Mouse (Mus musculus) midbrain, embryonic 12.5 days (tissue): ENCODE data around the gene Fcor. TPM values are rescaled to one million over a fixed set of nuclear protein-coding genes. Genes with fewer than 3 reads are reported as not detected.
A peak's percentile ranks its signal among the peaks of the same experiment; 100 is the strongest.

Experiments
- ATAC-seq: fragments of 200-750 bp; cut with Nextera tagmentation; 2 replicates; pipeline ENCODE4 v1.8.0; 2017; ENCODE audit warnings: low read depth, moderate TSS enrichment, moderate library complexity; ENCODE audit not compliant: low FRiP score
- H3K27ac ChIP-seq: fragments of 300-500 bp; sonication (generic); replicated peaks from 2 replicates; pipeline ENCODE4 v1.5.1; 2016; ENCODE audit warnings: mild to moderate bottlenecking
- H3K27me3 ChIP-seq: fragments of 300-500 bp; sonication (generic); 2 replicates; pipeline ENCODE4 v1.6.1; 2016; ENCODE audit warnings: mild to moderate bottlenecking
- H3K36me3 ChIP-seq: fragments of 300-500 bp; sonication (generic); 2 replicates; pipeline ENCODE4 v1.6.1; 2016
- H3K4me1 ChIP-seq: fragments of 300-500 bp; sonication (generic); 2 replicates; pipeline ENCODE4 v1.6.1; 2016
- H3K4me2 ChIP-seq: fragments of 300-500 bp; sonication (generic); replicated peaks from 2 replicates; pipeline ENCODE4 v1.6.1; 2016; ENCODE audit warnings: mild to moderate bottlenecking, moderate library complexity
- H3K4me3 ChIP-seq: fragments of 300-500 bp; sonication (generic); 2 replicates; pipeline ENCODE4 v1.5.1; 2016; ENCODE audit warnings: mild to moderate bottlenecking
- H3K9ac ChIP-seq: fragments of 300-500 bp; sonication (generic); replicated peaks from 2 replicates; pipeline ENCODE4 v1.6.1; 2016; ENCODE audit warnings: mild to moderate bottlenecking, moderate library complexity
- H3K9me3 ChIP-seq: fragments of 300-500 bp; sonication (generic); 2 replicates; pipeline ENCODE4 v1.6.1; 2016; ENCODE audit warnings: mild to moderate bottlenecking
- WGBS: fragments of 180-500 bp; shearing (Covaris S2); methylation state at CpG from one replicate; pipeline ENCODE4 v1.1.7; 2016; 5-methylcytosine and 5-hydroxymethylcytosine counted together
- polyA plus RNA-seq: library from polyadenylated mRNA; unstranded; fragments of >200 nt; fragmentation: Nextera tagmentation; extraction: Ambion mirVana; gene quantifications from 2 replicates; pipeline ENCODE4 v1.2.1, GENCODE M21; 2016

The Fcor gene
- polyA plus RNA-seq, 1 experiment from 2014 or later, result 7.0 TPM

GRCm38 (mm10) chr8:3665507-3665906 is 6.7 kb downstream of the Fcor start, which contains the start of gene Mcemp1:
Mcemp1 (plus strand) TSS chr8:3665754.
- H3K9ac ChIP-seq, result no peak within 1 kb of the TSS
- 78% methylated on average over 6 of the region's 6 CpGs for WGBS
- no peaks in the 10 kb centered on the region for H3K27me3 ChIP-seq
- ATAC-seq, result no peak
- no peaks in the 10 kb centered on the region for H3K36me3 ChIP-seq
- H3K9me3 ChIP-seq, result no peaks in the 10 kb centered on the region
- H3K4me2 ChIP-seq, result no peak within 1 kb of the TSS
- H3K4me1 ChIP-seq, result no peaks in the 10 kb centered on the region
- no peak within 1 kb of the TSS for H3K4me3 ChIP-seq
- H3K27ac ChIP-seq, result no peak within 1 kb of the TSS

- Histone ChIP-seq H3K9me3 (no peaks in the 10 kb centered on the region), H3K4me3 (no peak overlapping the region), H3K27me3 (no peaks in the 10 kb centered on the region), H3K36me3 (no peaks in the 10 kb centered on the region), H3K9ac (no peak overlapping the region), H3K4me1 (no peaks in the 10 kb centered on the region), H3K27ac (no peak overlapping the region), H3K4me2 (no peak overlapping the region)
- WGBS, result 65% methylated on average over 5 of the region's 5 CpGs
- ATAC-seq, result no peak
Measured at GRCm38 (mm10) chr8:3664405-3664804, 7.8 kb downstream of the Fcor start.

- no peaks in the 10 kb centered on the region for H3K9me3 ChIP-seq
- H3K27ac ChIP-seq, result no peak overlapping the region
- H3K9ac ChIP-seq, result no peak overlapping the region
- H3K36me3 ChIP-seq, result no peaks in the 10 kb centered on the region
- H3K4me1 ChIP-seq, result peaks cover 8% of the 10 kb centered on the region
- no peak overlapping the region for H3K4me3 ChIP-seq
- no peak for ATAC-seq
- H3K27me3 ChIP-seq, result no peaks in the 10 kb centered on the region
- H3K4me2 ChIP-seq, result no peak overlapping the region
- 86% methylated on average over 8 of the region's 8 CpGs for WGBS
Measured at GRCm38 (mm10) chr8:3660889-3661288, 11.3 kb downstream of the Fcor start.

GRCm38 (mm10) chr8:3656725-3657381 is 15.3 kb downstream of the Fcor start:
- Histone ChIP-seq H3K27me3 (no peaks in the 10 kb centered on the region), H3K4me3 (peak overlapping the region; percentile 18), H3K9ac (peak overlapping the region; percentile 41), H3K36me3 (no peaks in the 10 kb centered on the region), H3K9me3 (no peaks in the 10 kb centered on the region), H3K27ac (no peak overlapping the region), H3K4me1 (peaks cover 8% of the 10 kb centered on the region), H3K4me2 (peak overlapping the region; percentile 42)
- WGBS, result 21% methylated on average over 7 of the region's 7 CpGs
- peak; percentile 72 for ATAC-seq

- Histone ChIP-seq H3K4me2 (no peak within 1 kb of the TSS), H3K4me3 (no peak within 1 kb of the TSS), H3K36me3 (no peaks in the 10 kb centered on the region), H3K9ac (no peak within 1 kb of the TSS), H3K9me3 (no peaks in the 10 kb centered on the region), H3K27me3 (no peaks in the 10 kb centered on the region), H3K4me1 (peaks cover 8% of the 10 kb centered on the region), H3K27ac (no peak within 1 kb of the TSS)
- ATAC-seq, result no peak
- 69% methylated on average over 3 of the region's 3 CpGs for WGBS
Measured at GRCm38 (mm10) chr8:3655526-3655925, 16.6 kb downstream of the Fcor start, which contains the start of gene Retn. Retn (plus strand) TSS chr8:3655770.

- no peak overlapping the region for H3K4me2 ChIP-seq
- no peak overlapping the region for H3K9ac ChIP-seq
- no peak overlapping the region for H3K27ac ChIP-seq
- peaks cover 8% of the 10 kb centered on the region for H3K4me1 ChIP-seq
- no peak for ATAC-seq
- H3K36me3 ChIP-seq, result no peaks in the 10 kb centered on the region
- no peaks in the 10 kb centered on the region for H3K9me3 ChIP-seq
- 77% methylated on average over 11 of the region's 11 CpGs for WGBS
- H3K4me3 ChIP-seq, result no peak overlapping the region
- no peaks in the 10 kb centered on the region for H3K27me3 ChIP-seq
Measured at GRCm38 (mm10) chr8:3654726-3655508, 17.2 kb downstream of the Fcor start.

- peaks cover 8% of the 10 kb centered on the region for H3K4me1 ChIP-seq
- no peaks in the 10 kb centered on the region for H3K9me3 ChIP-seq
- H3K27me3 ChIP-seq, result no peaks in the 10 kb centered on the region
- H3K9ac ChIP-seq, result no peak overlapping the region
- 68% methylated on average over 3 of the region's 3 CpGs for WGBS
- no peak overlapping the region for H3K27ac ChIP-seq
- no peaks in the 10 kb centered on the region for H3K36me3 ChIP-seq
- H3K4me2 ChIP-seq, result no peak overlapping the region
- ATAC-seq, result no peak
- no peak overlapping the region for H3K4me3 ChIP-seq
Measured at GRCm38 (mm10) chr8:3652845-3653244, 19.3 kb downstream of the Fcor start.

GRCm38 (mm10) chr8:3648990-3649389 is 23.2 kb downstream of the Fcor start:
- Histone ChIP-seq H3K27me3 (no peaks in the 10 kb centered on the region), H3K9ac (no peak overlapping the region), H3K4me1 (no peaks in the 10 kb centered on the region), H3K27ac (no peak overlapping the region), H3K4me2 (no peak overlapping the region), H3K36me3 (no peaks in the 10 kb centered on the region), H3K9me3 (no peaks in the 10 kb centered on the region), H3K4me3 (no peak overlapping the region)
- 36% methylated on average over 1 of the region's 1 CpGs for WGBS
- ATAC-seq, result no peak

GRCm38 (mm10) chr8:3648268-3648667 is 23.9 kb downstream of the Fcor start:
- no peak overlapping the region for H3K9ac ChIP-seq
- WGBS, result 73% methylated on average over 2 of the region's 2 CpGs
- H3K27ac ChIP-seq, result no peak overlapping the region
- no peaks in the 10 kb centered on the region for H3K36me3 ChIP-seq
- H3K4me1 ChIP-seq, result no peaks in the 10 kb centered on the region
- no peaks in the 10 kb centered on the region for H3K27me3 ChIP-seq
- ATAC-seq, result no peak
- no peaks in the 10 kb centered on the region for H3K9me3 ChIP-seq
- no peak overlapping the region for H3K4me2 ChIP-seq
- no peak overlapping the region for H3K4me3 ChIP-seq

GRCm38 (mm10) chr8:3647561-3647960 is 24.6 kb downstream of the Fcor start:
- Histone ChIP-seq H3K4me1 (no peaks in the 10 kb centered on the region), H3K27ac (no peak overlapping the region), H3K4me3 (no peak overlapping the region), H3K9ac (no peak overlapping the region), H3K36me3 (no peaks in the 10 kb centered on the region), H3K27me3 (no peaks in the 10 kb centered on the region), H3K4me2 (no peak overlapping the region), H3K9me3 (no peaks in the 10 kb centered on the region)
- 77% methylated on average over 4 of the region's 4 CpGs for WGBS
- no peak for ATAC-seq

- 81% methylated on average over 6 of the region's 6 CpGs for WGBS
Measured at GRCm38 (mm10) chr8:3646824-3647531, 25.2 kb downstream of the Fcor start.

GRCm38 (mm10) chr8:3645804-3646203 is 26.4 kb downstream of the Fcor start:
- Histone ChIP-seq H3K9me3 (no peaks in the 10 kb centered on the region), H3K4me2 (no peak overlapping the region), H3K27me3 (no peaks in the 10 kb centered on the region), H3K4me1 (no peaks in the 10 kb centered on the region), H3K27ac (no peak overlapping the region), H3K9ac (no peak overlapping the region), H3K4me3 (no peak overlapping the region), H3K36me3 (no peaks in the 10 kb centered on the region)
- no peak for ATAC-seq
- 19% methylated on average over 5 of the region's 5 CpGs for WGBS

More at GRCm38 (mm10) chr8:3646824-3647531, 25.2 kb downstream of the Fcor start:
- Histone ChIP-seq H3K36me3 (no peaks in the 10 kb centered on the region), H3K4me1 (no peaks in the 10 kb centered on the region), H3K27ac (no peak overlapping the region), H3K9me3 (no peaks in the 10 kb centered on the region), H3K9ac (no peak overlapping the region), H3K4me2 (no peak overlapping the region), H3K27me3 (no peaks in the 10 kb centered on the region), H3K4me3 (no peak overlapping the region)
- no peak for ATAC-seq
